Mouse (Mus musculus) mouse trophoblast stem cell (cell line): ENCODE results near the gene Rpl13a.
"Not testable (repeated sequence)": the region's sequence is repeated elsewhere in the genome, so short reads cannot be mapped to it uniquely, and the experiment has no call there.

Experiments
- in situ Hi-C, 2 experiments: fragments of 300-500 bp; cut with MseI, MboI; formaldehyde crosslinking; loops; 2 replicates in 1 of 2; 3 replicates in 1 of 2; pipeline ENCODE4 v1.15.1; 2025

Rpl13a gene

GRCm38 (mm10) chr7:45119780-45120709, 8.5 kb downstream of the Rpl13a start:
- in situ Hi-C loops: no loop called here

DNA sequence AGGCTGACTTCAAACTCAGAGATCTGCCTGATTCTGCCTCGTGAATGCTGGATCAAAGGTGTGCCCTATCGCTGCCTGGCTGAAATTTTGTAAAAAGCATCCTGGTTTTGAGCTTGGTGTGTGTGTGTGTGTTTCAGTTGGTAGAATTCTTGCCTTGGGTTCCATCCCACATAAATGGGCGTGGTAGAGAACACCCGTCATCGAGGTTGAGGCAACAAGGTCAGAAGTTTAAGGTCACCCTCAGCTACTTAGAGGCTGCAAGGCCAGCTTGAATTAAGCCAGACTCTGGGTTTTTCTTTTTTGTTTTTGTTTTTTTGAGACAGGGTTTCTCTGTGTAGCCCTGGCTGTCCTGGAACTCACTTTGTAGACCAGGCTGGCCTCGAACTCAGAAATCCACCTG, 10.2 kb downstream of the Rpl13a start:
- in situ Hi-C loops: no loop called here

- in situ Hi-C loops: no loop called here
Measured at GRCm38 (mm10) chr7:45117566-45117965, 11.0 kb downstream of the Rpl13a start.

- in situ Hi-C loops: no loop called here
Measured at GRCm38 (mm10) chr7:45113476-45113875, 15.1 kb downstream of the Rpl13a start.

DNA sequence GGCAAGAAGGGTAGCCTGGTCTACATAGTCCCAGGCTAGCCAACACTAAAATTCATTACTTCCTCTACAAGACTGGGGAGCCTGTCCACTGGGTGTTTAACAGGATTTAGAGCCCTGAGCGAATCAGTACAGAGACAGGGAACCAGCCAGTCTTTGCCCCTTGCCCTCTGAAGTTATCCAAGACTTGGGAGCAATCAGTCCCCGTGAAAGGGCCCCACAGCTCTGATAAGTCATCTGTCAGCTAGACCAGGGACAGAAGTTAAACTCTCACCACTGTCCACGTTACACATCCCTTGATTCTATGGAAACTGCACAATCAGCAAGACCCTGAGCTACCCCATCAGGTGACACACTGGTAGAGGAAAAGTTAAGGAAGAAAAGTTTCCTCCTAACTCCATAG, 16.0 kb downstream of the Rpl13a start:
- in situ Hi-C loops: no loop called here

- in situ Hi-C loops: no loop called here
Measured at GRCm38 (mm10) chr7:45111940-45112339, 16.6 kb downstream of the Rpl13a start.

DNA sequence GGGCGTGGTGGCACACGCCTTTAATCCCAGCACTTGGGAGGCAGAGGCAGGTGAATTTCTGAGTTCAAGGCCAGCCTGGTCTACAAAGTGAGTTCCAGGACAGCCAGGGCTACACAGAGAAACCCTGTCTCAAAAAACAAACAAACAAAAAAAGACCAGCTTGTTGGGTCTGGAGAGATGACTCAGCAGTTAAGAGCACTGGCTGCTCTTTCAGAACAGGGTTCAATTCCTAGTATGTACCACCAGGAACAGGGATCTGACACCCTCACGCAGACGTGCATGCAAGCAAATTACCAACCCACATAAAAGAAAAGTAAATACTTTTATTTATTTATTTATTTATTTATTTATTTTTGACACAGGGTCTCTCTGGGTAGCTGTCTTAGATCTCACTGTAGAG, 18.5 kb downstream of the Rpl13a start:
- in situ Hi-C loops: not testable (repeated sequence)

- in situ Hi-C loops: no loop called here
Measured at GRCm38 (mm10) chr7:45107052-45107645, 21.4 kb downstream of the Rpl13a start.

DNA sequence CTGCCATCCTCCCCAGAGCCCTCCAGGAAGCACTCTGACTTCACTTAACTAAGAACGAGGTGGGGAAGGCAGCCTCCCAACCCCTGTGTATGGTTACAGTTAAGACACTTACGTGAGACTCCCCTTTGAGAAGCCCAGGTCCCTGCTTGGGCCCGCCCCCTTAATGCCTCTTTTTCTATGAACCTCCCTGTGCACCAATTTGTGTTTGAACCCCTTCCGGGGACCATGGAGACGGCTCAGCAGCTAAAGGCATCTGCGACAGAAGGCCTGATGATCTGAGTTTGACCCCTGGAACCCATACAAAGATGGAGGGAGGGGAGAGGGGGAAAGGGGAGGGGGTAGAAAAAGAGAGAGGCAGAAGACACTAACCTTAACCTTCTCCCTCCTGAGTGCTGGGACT, 22.1 kb downstream of the Rpl13a start:
- in situ Hi-C loops: no loop called here

DNA sequence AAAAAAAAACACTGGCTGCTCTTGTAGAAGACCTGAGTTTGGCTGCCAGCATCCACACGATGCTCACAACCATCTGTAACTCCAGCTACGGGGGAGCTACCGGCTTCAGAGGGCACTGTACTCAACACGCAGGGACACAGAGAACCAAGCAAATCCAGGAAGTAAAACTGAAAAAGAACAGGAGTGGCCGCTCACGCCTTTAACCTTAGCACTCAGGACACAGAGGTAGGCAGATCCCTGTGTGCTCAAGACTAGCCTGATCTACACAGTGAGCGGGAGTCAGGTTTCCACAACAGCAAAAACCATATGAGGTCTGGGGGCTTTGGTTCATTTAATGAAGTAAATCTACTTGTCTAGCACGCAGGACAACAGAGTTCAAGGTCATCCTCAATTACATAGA, 23.1 kb downstream of the Rpl13a start:
- in situ Hi-C loops: no loop called here

DNA sequence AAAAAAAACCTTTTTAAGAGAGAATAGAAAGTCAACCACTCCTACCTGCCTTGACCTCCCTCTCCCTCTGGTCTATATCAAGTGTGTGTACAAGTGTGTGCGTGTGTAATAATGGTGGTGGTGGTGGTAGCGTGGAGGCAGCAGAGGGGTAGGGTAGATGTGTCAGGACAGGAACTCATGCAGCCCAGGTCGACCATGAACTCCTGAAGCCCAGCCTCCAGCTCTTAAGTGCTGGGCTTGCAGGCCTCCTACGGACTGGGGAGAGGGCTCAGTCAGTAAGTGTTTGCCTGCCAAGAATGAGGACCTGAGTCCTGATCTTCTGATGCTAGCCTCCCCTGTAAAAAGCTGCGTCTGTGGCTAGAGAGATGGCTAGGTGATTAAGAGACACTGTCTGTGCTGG, 23.6 kb downstream of the Rpl13a start:
- in situ Hi-C loops: no loop called here

GRCm38 (mm10) chr7:45103652-45104180, 24.8 kb downstream of the Rpl13a start, which contains the start of gene Fcgrt:
Fcgrt (minus strand) TSS chr7:45103851.
- in situ Hi-C loops: no loop called here

- in situ Hi-C loops: no loop called here
Measured at GRCm38 (mm10) chr7:45102940-45103585, 25.5 kb downstream of the Rpl13a start.

GRCm38 (mm10) chr7:45102441-45102840, 26.1 kb downstream of the Rpl13a start:
- in situ Hi-C loops: no loop called here

- in situ Hi-C loops: no loop called here
Measured at GRCm38 (mm10) chr7:45100046-45100445, 28.5 kb downstream of the Rpl13a start.

GRCm38 (mm10) chr7:45098541-45099240, 29.9 kb downstream of the Rpl13a start:
- in situ Hi-C loops: no loop called here

DNA sequence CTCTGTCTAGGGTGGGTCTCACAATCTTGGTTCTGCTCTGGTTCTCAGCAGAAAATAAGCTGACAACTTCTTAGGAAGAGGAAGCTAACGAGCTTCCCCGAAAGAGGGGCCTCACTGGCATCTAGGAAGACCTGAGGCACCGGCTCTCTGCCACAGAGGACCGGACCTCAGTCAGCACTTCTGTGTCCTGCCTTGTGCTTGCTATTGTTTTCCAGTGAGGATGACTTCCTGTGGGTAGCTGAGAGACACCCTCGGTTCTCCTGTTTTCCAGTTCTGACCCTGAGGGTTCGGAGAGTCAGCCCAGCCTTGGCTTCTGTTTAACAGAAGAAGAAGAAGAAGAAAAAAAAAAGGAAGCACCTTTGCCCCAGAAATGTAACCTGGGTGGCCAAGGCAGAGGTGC, 31.1 kb downstream of the Rpl13a start:
- in situ Hi-C loops: no loop called here

DNA sequence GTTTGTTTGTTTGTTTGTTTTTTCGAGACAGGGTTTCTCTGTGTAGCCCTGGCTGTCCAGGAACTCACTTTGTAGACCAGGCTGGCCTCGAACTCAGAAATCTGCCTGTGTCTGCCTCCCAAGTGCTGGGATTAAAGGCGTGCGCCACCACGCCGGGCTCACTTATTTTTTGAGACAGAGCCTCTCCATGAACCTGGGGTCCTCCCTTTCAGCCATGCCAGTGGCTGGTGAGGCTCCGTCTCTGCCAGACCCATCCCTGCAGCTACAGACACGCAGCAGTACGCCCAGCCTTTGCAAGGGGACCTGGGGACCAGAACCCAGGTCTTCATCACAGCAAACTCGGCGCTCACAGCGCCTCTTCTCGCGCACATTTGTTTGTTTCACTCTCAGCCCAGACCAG, 32.6 kb downstream of the Rpl13a start:
- in situ Hi-C loops: not testable (repeated sequence)

- in situ Hi-C loops: no loop called here
Measured at GRCm38 (mm10) chr7:45095367-45095766, 33.2 kb downstream of the Rpl13a start.

GRCm38 (mm10) chr7:45094121-45094520, 34.4 kb downstream of the Rpl13a start:
- in situ Hi-C loops: no loop called here

DNA sequence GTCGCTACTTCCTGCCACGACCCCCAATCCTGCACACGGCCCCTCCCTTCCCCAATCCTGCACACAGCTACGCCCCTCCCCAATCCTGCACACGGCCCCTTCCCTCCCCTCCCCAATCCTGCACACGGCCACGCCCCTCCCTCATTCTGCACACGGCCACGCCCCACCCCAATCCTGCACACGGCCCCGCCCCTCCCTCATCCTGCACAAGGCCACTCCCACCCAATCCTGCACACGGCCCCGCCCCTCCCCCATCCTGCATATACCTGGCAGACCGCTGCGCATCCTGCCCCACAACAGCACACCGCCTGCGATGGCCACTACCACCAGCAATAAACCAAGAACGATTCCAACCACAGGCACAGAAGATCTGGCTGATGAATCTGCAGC, 35.0 kb downstream of the Rpl13a start:
- in situ Hi-C loops: no loop called here
